Mouse (Mus musculus) kidney, adult 2 months (tissue): Measurements from ENCODE around the gene Gm21970.

Source experiments
- CTCF ChIP-seq: fragments of 200-500 bp; conservative IDR thresholded peaks from 2 replicates; pipeline ENCODE4 v1.5.1; 2011; ENCODE audit warnings: low read depth, mild to moderate bottlenecking, control low read depth, low read length, moderate library complexity, mixed read lengths; ENCODE audit not compliant: insufficient read depth, insufficient read length
- POLR2A ChIP-seq: fragments of 200-500 bp; IDR thresholded peaks from one replicate; pipeline ENCODE4 v1.6.1; 2011; ENCODE audit warnings: low read depth, low read length, control low read depth

GRCm38 (mm10) chr16:91346491-91346890, 45.0 kb upstream of the Gm21970 start:
- TF ChIP-seq CTCF = no peak
- TF ChIP-seq POLR2A = no peak
